In genomic region chr15:78515759-78516158, GRCm38 (mm10) we compare ENCODE assay signal across 23 mouse cellular contexts. TPM values are rescaled to one million over a fixed set of nuclear protein-coding genes. Genes with fewer than 3 reads are reported as not detected.
DNase-seq lines count a peak whose midpoint lies in the region; ATAC-seq and TF ChIP-seq lines count a peak whose summit lies in the region.
"Had no signal": no experiment of that assay in that cellular context is flagged by ENCODE, and none has a peak within 500 bp of the region (broad histone marks: within the 10 kb centered on the region; RNA-seq: fewer than 3 reads in every experiment).

No protein-coding gene starts in this region.

- no peak for TF ChIP-seq CTCF in layer of hippocampus, adult 2 months (conservative IDR thresholded peaks at IDR 0.05)

- H3K27ac ChIP-seq in hindbrain, embryonic 10.5 days: 0 out of 2 replicates have a peak overlapping the region, but pooled peaks have one; percentile 8
- no peak overlapping the region for H3K27ac ChIP-seq in hindbrain, embryonic 16.5 days (ENCODE audit: low read depth, low read length)
- peak overlapping the region; percentile 22; the same call in 1 of the 2 replicates for H3K27ac ChIP-seq in limb, embryonic 15.5 days
- no peak overlapping the region for H3K27ac ChIP-seq in layer of hippocampus, adult 2 months
- H3K27ac ChIP-seq: forebrain, embryonic 13.5 days; heart, embryonic 13.5 days; kidney, embryonic 15.5 days; liver, embryonic 12.5 days; lung, embryonic 15.5 days had no signal

- no peaks in the 10 kb centered on the region for H3K36me3 ChIP-seq in hindbrain, embryonic 10.5 days
- no peaks in the 10 kb centered on the region for H3K36me3 ChIP-seq in hindbrain, embryonic 16.5 days (ENCODE audit: control insufficient read depth, insufficient read depth, low read length)
- no peaks in the 10 kb centered on the region for H3K36me3 ChIP-seq in limb, embryonic 15.5 days
- H3K36me3 ChIP-seq: heart, embryonic 13.5 days; kidney, embryonic 15.5 days; liver, embryonic 12.5 days; lung, embryonic 15.5 days; midbrain, embryonic 10.5 days had no signal

- no peaks in the 10 kb centered on the region for H3K9me3 ChIP-seq in hindbrain, embryonic 10.5 days
- H3K9me3 ChIP-seq in hindbrain, embryonic 16.5 days (ENCODE audit: control insufficient read depth, low read length): no peaks in the 10 kb centered on the region
- no peaks in the 10 kb centered on the region for H3K9me3 ChIP-seq in limb, embryonic 15.5 days
- H3K9me3 ChIP-seq: forebrain, embryonic 13.5 days; heart, embryonic 13.5 days; kidney, embryonic 15.5 days; liver, embryonic 12.5 days; lung, embryonic 15.5 days; midbrain, embryonic 10.5 days had no signal

- no peak for DNase-seq in hindbrain, embryonic 10.5 days (ENCODE audit: low spot score)
- peak; percentile 68 for DNase-seq in 416B (ENCODE audit: low read depth)
- DNase-seq in T-cell, adult 2 months (ENCODE audit: low spot score): peak; percentile 52
- DNase-seq in layer of hippocampus, adult 2 months (ENCODE audit: low spot score in 2 of 2): no peak
- DNase-seq in MN1 (ENCODE audit: low spot score): no peak
- DNase-seq in adipocyte (ENCODE audit: low spot score): no peak
- DNase-seq: adrenal gland, postnatal 36 days; B cell, adult 2 months; cerebellum, adult 9-10 months; gastrocnemius, postnatal 36 days; heart, postnatal 36 days; layer of hippocampus, postnatal 36 days; retina, postnatal 1 day; spleen, adult 18-20 months had no signal

- no peak overlapping the region for H3K4me3 ChIP-seq in hindbrain, embryonic 10.5 days
- no peak overlapping the region for H3K4me3 ChIP-seq in hindbrain, embryonic 16.5 days (ENCODE audit: low read length)
- no peak overlapping the region for H3K4me3 ChIP-seq in limb, embryonic 15.5 days
- no peak overlapping the region for H3K4me3 ChIP-seq in layer of hippocampus, adult 2 months
- H3K4me3 ChIP-seq: forebrain, embryonic 13.5 days; heart, embryonic 13.5 days; kidney, embryonic 15.5 days; liver, embryonic 12.5 days; lung, embryonic 15.5 days; midbrain, embryonic 10.5 days had no signal

- WGBS in hindbrain, embryonic 10.5 days: 88% methylated on average over 6 of the region's 6 CpGs
- 89% methylated on average over 6 of the region's 6 CpGs for WGBS in hindbrain, embryonic 16.5 days
- 75% methylated on average over 6 of the region's 6 CpGs for WGBS in limb, embryonic 15.5 days

- no peaks in the 10 kb centered on the region for H3K27me3 ChIP-seq in hindbrain, embryonic 10.5 days (ENCODE audit: insufficient read depth, poor library complexity, severe bottlenecking)
- H3K27me3 ChIP-seq in hindbrain, embryonic 16.5 days (replicated peaks; ENCODE audit: control insufficient read depth, insufficient read depth, low read length): no peaks in the 10 kb centered on the region
- no peaks in the 10 kb centered on the region for H3K27me3 ChIP-seq in limb, embryonic 15.5 days
- H3K27me3 ChIP-seq: forebrain, embryonic 13.5 days; heart, embryonic 13.5 days; kidney, embryonic 15.5 days; liver, embryonic 12.5 days; lung, embryonic 15.5 days had no signal

- H3K9ac ChIP-seq in hindbrain, embryonic 16.5 days (ENCODE audit: low read depth, low read length): no peak overlapping the region
- no peak overlapping the region for H3K9ac ChIP-seq in limb, embryonic 15.5 days
- H3K9ac ChIP-seq: forebrain, embryonic 13.5 days; liver, embryonic 12.5 days; lung, embryonic 15.5 days had no signal

- H3K4me1 ChIP-seq in hindbrain, embryonic 10.5 days (replicated peaks): peaks cover 37% of the 10 kb centered on the region
- no peaks in the 10 kb centered on the region for H3K4me1 ChIP-seq in hindbrain, embryonic 16.5 days (ENCODE audit: control insufficient read depth, insufficient read depth, low read depth, low read length)
- peaks cover 22% of the 10 kb centered on the region for H3K4me1 ChIP-seq in limb, embryonic 15.5 days
- H3K4me1 ChIP-seq: lung, embryonic 15.5 days had no signal

- ATAC-seq in hindbrain, embryonic 16.5 days: no peak
- no peak for ATAC-seq in limb, embryonic 15.5 days (ENCODE audit: insufficient number of reproducible peaks, low FRiP score, low TSS enrichment, low read depth)
- ATAC-seq: forebrain, embryonic 13.5 days; inflammation-experienced regulatory T-cells, adult 6 months; liver, embryonic 12.5 days had no signal

- H3K4me2 ChIP-seq in hindbrain, embryonic 16.5 days (ENCODE audit: low read length): no peak overlapping the region
- no peak overlapping the region for H3K4me2 ChIP-seq in limb, embryonic 15.5 days
- H3K4me2 ChIP-seq: forebrain, embryonic 13.5 days; heart, embryonic 13.5 days; kidney, embryonic 15.5 days; liver, embryonic 12.5 days; lung, embryonic 15.5 days had no signal

RNA-seq across cellular contexts. Expression of gene C1qtnf6, which starts 15.5 kb away (rescaled TPM):
- 9.8 and 9.9 TPM in 2 replicates for polyA plus RNA-seq in hindbrain, embryonic 10.5 days (2016; fragmentation: Nextera tagmentation; extraction: Ambion mirVana)
- polyA plus RNA-seq in hindbrain, embryonic 16.5 days (2015; fragmentation: Nextera tagmentation; extraction: Ambion mirVana): 9.9 and 11.6 TPM in 2 replicates
- 52.3 and 60.8 TPM in 2 replicates for polyA plus RNA-seq in limb, embryonic 15.5 days (2015; fragmentation: Nextera tagmentation; extraction: Ambion mirVana)
- total RNA-seq in layer of hippocampus, adult 2 months (2021): 1 to 10 TPM; 4.5 to 5.2 TPM

RNA-seq across cellular contexts. Expression of gene Il2rb, which starts 20.7 kb away (rescaled TPM):
- not detected in 2 replicates for polyA plus RNA-seq in hindbrain, embryonic 10.5 days (2016; fragmentation: Nextera tagmentation; extraction: Ambion mirVana)
- 0.26 and 0.37 TPM in 2 replicates for polyA plus RNA-seq in hindbrain, embryonic 16.5 days (2015; fragmentation: Nextera tagmentation; extraction: Ambion mirVana)
- polyA plus RNA-seq in limb, embryonic 15.5 days (2015; fragmentation: Nextera tagmentation; extraction: Ambion mirVana): 0.36 and 0.42 TPM in 2 replicates
- total RNA-seq in layer of hippocampus, adult 2 months (2021): under 1 TPM in 1 of 2 experiments, not detected in 1; 0.20 TPM
- total RNA-seq: gastrocnemius, postnatal 36 days had no signal
- polyA plus RNA-seq: forebrain, embryonic 13.5 days; midbrain, embryonic 10.5 days had no signal

RNA-seq across cellular contexts. Expression of gene Sstr3, which starts 28.7 kb away (rescaled TPM):
- 0.04 and 0.22 TPM in 2 replicates for polyA plus RNA-seq in hindbrain, embryonic 10.5 days (2016; fragmentation: Nextera tagmentation; extraction: Ambion mirVana)
- polyA plus RNA-seq in hindbrain, embryonic 16.5 days (2015; fragmentation: Nextera tagmentation; extraction: Ambion mirVana): 0.95 and 1.1 TPM in 2 replicates
- 0.04 TPM in 1 of 2 replicates, not detected in the other for polyA plus RNA-seq in limb, embryonic 15.5 days (2015; fragmentation: Nextera tagmentation; extraction: Ambion mirVana)
- 10 to 100 TPM; 25.2 to 25.8 TPM for total RNA-seq in layer of hippocampus, adult 2 months (2021)
- total RNA-seq: gastrocnemius, postnatal 36 days; heart, postnatal 36 days had no signal
- polyA plus RNA-seq: heart, embryonic 13.5 days; lung, embryonic 15.5 days had no signal

RNA-seq across cellular contexts. Expression of gene Tmprss6, which starts 47.3 kb away (rescaled TPM):
- polyA plus RNA-seq in hindbrain, embryonic 10.5 days (2016; fragmentation: Nextera tagmentation; extraction: Ambion mirVana): not detected in 2 replicates
- 0.29 and 0.51 TPM in 2 replicates for polyA plus RNA-seq in hindbrain, embryonic 16.5 days (2015; fragmentation: Nextera tagmentation; extraction: Ambion mirVana)
- 0.24 and 0.83 TPM in 2 replicates for polyA plus RNA-seq in limb, embryonic 15.5 days (2015; fragmentation: Nextera tagmentation; extraction: Ambion mirVana)
- total RNA-seq in layer of hippocampus, adult 2 months (2021): 1 to 10 TPM; 1.9 to 3.0 TPM
- total RNA-seq: gastrocnemius, postnatal 36 days; heart, postnatal 36 days had no signal
- polyA plus RNA-seq: forebrain, embryonic 13.5 days; inflammation-experienced regulatory T-cells, adult 6 months had no signal

RNA-seq across cellular contexts. Expression of gene Rac2, which starts 56.8 kb away (rescaled TPM):
- polyA plus RNA-seq in hindbrain, embryonic 10.5 days (2016; fragmentation: Nextera tagmentation; extraction: Ambion mirVana): 7.8 and 8.1 TPM in 2 replicates
- 4.0 and 5.7 TPM in 2 replicates for polyA plus RNA-seq in hindbrain, embryonic 16.5 days (2015; fragmentation: Nextera tagmentation; extraction: Ambion mirVana)
- polyA plus RNA-seq in limb, embryonic 15.5 days (2015; fragmentation: Nextera tagmentation; extraction: Ambion mirVana): 37.0 and 41.1 TPM in 2 replicates
- 1 to 10 TPM; 2.2 to 3.7 TPM for total RNA-seq in layer of hippocampus, adult 2 months (2021)

Comparison
In these comparisons a context has a peak if more than half of its experiments do, and no peak if none do; other contexts are left out.
1. H3K27ac ChIP-seq: peak in hindbrain, embryonic 10.5 days (single experiment) and limb, embryonic 15.5 days (single experiment); none in hindbrain, embryonic 16.5 days (single experiment) and layer of hippocampus, adult 2 months (single experiment).
2. DNase-seq: peak in 416B (single experiment) and T-cell, adult 2 months (single experiment); none in hindbrain, embryonic 10.5 days (single experiment), layer of hippocampus, adult 2 months (0 of 2), MN1 (single experiment) and adipocyte (single experiment).